Mouse (Mus musculus) v-Abl transformed pro-B cells (cell line): ENCODE measurements around the gene BC048562.

Experiments used
- in situ Hi-C, 2 experiments: fragments of 400-800 bp; cut with MboI; formaldehyde crosslinking; loops; one replicate each; pipeline ENCODE4 v1.15.1; 2025; ENCODE audit not compliant: unreplicated experiment in 2 of 2

The BC048562 gene

DNA sequence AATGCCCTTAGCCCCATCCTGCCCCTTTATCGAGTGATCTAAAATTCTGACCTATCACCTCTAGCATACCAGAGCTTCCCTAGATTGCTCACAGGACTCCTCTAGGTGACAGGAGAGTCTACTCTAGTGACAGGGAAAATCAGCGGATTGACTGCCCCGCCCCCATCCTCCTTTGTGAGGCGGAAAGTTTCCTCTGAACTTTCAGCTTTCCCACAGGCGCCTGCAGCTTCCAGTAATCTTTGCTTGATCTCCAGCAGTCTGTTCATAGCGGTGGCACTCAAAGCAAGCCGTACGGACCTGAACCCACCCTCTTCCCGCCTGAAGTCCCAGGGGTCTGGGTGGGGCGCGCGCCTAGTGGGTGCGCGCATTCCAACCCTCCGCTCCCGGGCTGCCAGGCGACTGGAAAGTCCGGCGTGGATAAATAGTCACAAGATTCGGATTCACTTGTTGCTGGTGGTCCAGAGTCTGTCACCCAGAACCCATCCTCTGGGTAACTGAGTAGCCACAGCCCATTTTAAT, 42.4 kb downstream of the BC048562 start:
- in situ Hi-C loops = no loop called here

DNA sequence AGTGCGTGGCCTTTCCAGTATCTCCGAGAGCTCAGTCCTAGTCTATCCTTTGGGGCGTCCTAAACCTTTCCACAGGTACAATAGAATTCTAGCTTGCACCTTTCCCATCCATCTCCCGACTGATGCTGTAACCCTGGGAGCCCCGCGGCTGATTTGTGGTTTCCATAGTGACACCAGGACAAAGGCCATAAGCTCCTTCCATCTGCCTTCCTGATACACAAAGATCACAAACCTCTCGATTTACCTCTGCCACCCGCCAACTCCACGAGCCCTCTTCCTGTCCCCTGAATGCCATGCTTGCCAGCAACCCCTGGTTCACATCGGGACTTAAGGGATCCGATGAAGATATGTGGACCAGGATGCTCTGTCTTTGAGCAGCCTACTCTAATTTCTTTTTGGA, 43.0 kb downstream of the BC048562 start:
- in situ Hi-C loops = no loop called here

DNA sequence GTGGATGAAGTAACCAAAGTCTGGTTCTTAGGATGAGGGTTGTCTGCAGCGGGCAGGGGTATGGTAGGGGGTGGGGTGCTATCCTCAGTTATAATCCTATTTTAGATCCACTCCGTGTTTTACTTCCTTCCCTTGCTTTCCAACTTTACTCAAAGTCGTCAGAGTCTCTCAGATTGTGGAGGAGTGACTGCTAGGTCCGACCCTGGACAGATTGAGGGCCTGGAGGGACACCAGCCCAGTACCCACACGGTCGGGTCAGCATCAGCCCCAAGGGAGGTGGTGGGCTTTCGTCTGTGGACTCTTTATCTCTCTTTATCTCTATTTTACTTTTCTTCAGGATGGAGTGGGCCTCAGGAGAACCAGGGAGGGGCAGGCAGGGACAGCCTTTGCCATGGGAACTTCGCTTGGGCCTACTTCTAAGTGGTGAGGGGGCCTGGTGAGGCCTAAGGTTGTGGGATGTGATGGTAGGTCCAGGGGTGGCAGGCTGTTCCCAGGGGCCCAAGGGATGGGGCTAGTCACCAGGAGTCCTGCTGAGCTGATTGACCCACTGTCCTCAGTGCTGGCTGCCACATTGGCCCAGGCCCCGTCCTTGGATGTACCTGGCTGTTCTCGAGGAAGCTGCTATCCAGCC, 43.6 kb downstream of the BC048562 start, which contains the start of gene Lamb2:
Lamb2 (plus strand) TSS at position 16 of the 631 bp plus-strand sequence.
- in situ Hi-C loops = no loop called here

DNA sequence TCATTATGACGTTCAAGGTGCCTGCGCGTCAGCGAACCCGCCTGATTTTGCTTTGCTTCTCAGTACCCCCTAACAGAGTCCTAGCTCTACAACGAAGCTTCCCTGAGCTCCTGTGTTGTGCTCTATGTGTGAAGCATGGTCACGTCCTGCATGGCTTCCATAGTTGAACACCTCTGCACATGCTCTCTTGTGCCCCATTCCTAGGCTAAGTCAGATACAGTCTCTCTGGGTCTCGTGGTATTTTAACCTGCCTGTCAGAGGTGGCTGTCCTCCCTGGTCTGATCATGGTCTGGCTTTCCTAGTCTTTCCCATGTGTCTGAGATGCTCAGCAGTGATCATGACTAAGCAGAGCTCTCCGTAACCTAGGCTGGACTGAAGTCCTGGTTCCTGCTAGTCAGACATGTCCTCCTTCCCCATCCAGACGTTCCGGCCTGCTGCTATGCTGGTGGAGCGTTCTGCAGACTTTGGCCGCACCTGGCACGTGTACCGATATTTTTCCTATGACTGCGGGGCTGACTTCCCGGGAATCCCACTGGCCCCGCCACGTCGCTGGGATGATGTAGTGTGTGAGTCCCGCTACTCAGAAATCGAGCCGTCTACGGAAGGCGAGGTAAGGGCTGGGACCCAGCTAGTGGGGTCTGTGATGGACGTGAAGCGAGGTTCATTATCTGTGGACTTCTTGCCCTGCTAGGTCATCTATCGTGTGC, 44.7 kb downstream of the BC048562 start:
- in situ Hi-C loops = no loop called here

DNA sequence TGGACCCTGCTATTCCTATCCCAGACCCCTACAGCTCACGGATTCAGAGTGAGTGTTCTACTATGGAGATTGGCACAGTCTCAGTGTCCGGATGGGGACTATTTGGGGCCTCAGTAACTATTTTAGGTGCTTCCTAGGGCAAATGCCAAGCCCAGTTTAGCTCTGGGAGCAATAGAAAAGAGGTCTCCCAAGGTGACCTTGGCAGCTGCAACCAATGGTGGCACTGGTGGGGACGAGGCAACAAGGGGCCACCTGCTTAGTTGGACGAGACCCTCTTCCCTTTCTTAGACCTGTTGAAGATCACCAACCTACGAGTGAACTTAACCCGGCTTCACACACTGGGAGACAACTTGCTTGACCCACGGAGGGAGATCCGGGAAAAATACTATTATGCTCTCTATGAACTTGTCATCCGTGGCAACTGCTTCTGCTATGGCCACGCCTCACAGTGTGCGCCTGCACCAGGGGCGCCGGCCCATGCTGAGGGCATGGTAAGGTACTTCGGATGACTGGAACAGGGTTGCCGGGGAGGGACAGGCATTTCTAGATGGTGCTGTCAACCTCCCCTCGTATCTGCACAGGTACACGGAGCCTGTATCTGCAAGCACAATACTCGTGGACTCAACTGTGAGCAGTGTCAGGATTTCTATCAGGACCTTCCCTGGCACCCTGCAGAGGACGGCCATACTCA, 45.4 kb downstream of the BC048562 start:
- in situ Hi-C loops = no loop called here

DNA sequence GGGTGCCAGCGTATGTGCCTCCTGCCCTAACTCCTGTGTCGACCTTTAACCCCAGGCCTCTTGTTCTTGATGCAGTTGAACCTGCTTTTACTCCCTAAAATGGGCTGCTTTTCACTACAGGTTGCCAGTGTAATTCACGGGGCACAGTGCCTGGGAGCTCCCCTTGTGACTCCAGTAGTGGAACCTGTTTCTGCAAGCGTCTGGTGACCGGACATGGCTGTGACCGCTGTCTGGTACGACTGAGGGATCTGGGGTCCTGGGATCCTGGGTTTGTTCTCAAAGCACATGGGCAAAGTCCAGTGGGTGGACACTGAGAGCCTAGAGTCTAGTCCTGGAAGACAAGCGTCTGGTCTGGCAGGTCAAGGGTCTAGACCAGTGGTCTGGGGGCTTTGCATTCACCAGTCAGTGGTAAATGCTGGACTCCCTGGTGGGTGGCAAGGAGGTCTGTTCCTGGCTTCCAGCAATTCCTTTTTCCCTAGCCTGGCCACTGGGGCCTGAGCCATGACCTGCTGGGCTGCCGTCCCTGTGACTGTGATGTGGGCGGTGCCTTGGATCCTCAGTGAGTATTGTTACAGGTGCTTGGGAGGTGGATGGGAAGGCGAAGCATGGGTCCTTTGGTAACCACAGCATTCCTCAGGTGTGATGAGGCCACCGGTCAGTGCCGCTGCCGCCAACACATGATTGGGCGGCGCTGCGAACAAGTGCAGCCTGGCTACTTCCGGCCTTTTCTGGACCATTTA, 46.9 kb downstream of the BC048562 start:
- in situ Hi-C loops = no loop called here

DNA sequence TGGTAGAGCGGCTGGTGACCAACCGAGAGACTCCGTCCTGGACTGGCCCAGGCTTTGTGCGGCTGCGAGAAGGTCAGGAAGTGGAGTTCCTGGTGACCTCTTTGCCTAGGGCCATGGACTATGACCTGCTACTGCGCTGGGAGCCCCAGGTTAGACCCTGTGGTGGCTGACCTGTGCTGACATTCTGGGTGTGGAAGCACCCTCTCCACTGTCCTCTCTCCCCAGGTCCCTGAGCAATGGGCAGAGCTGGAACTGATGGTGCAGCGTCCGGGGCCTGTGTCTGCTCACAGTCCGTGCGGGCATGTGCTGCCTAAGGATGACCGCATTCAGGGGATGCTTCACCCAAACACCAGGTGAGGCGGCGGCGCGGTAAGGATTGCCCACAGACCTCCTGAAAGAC, 47.7 kb downstream of the BC048562 start:
- in situ Hi-C loops = no loop called here

DNA sequence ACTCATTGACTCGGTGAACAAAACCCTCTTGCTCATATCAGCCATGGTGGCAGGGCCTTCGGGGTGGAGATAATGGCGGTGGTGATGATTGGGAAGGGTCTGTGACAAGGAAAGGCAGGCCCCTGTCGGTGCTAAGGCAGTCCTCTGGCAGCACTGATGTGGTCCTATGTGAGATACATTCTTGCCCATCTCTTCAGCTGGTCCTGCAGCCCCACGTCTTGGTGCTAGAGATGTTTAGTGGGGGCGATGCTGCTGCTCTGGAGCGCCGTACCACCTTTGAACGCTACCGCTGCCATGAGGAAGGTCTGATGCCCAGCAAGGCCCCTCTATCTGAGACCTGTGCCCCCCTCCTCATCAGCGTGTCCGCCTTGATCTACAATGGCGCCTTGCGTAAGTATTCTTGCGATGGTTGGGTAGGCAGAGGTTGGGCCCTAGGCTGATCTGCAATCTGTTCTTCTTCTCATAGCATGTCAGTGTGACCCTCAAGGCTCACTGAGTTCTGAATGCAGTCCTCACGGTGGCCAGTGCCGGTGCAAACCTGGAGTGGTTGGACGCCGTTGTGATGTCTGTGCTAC, 49.1 kb downstream of the BC048562 start:
- in situ Hi-C loops = no loop called here

DNA sequence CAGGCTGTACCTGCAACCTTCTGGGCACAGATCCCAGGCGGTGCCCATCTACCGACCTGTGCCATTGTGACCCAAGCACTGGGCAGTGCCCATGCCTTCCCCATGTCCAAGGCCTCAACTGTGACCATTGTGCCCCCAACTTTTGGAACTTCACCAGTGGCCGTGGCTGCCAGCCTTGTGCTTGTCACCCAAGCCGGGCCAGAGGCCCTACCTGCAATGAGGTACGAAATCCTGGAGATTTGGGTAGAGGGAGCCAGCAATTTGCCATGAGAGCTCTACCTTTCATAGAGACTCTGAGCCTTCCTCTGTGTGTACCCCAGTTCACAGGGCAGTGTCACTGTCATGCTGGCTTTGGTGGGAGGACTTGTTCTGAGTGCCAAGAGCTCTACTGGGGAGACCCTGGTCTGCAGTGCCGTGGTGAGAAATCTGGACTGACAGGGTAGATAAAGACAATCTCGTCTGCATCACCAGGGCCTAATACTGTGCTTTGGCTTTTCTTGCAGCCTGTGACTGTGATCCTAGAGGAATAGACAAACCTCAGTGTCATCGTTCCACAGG, 50.8 kb downstream of the BC048562 start:
- in situ Hi-C loops = no loop called here

DNA sequence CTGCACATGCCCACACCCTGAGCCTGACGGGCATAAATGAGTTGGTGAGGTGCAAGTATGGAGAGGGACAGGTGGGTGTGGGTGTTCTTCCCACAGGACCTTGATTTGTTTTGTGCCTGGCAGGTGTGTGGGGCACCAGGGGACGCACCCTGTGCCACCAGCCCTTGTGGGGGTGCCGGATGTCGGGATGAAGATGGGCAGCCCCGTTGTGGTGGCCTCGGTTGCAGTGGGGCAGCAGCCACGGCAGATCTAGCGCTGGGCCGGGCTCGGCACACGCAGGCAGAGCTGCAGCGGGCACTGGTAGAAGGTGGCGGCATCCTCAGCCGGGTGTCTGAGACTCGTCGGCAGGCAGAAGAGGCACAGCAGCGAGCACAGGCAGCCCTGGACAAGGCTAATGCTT, 52.1 kb downstream of the BC048562 start:
- in situ Hi-C loops = no loop called here

DNA sequence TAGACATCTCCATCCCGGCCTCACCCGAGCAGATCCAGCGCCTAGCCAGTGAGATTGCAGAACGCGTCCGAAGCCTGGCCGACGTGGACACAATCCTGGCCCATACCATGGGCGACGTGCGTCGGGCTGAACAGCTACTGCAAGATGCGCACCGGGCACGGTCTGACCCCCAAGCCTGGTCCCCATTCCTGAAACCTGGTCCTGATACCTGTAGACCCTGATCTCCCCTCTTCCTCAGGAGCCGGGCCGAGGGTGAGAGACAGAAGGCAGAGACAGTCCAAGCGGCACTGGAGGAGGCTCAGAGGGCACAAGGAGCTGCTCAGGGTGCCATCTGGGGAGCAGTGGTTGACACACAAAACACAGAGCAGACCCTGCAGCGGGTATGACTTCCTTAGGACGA, 52.9 kb downstream of the BC048562 start:
- in situ Hi-C loops = no loop called here

DNA sequence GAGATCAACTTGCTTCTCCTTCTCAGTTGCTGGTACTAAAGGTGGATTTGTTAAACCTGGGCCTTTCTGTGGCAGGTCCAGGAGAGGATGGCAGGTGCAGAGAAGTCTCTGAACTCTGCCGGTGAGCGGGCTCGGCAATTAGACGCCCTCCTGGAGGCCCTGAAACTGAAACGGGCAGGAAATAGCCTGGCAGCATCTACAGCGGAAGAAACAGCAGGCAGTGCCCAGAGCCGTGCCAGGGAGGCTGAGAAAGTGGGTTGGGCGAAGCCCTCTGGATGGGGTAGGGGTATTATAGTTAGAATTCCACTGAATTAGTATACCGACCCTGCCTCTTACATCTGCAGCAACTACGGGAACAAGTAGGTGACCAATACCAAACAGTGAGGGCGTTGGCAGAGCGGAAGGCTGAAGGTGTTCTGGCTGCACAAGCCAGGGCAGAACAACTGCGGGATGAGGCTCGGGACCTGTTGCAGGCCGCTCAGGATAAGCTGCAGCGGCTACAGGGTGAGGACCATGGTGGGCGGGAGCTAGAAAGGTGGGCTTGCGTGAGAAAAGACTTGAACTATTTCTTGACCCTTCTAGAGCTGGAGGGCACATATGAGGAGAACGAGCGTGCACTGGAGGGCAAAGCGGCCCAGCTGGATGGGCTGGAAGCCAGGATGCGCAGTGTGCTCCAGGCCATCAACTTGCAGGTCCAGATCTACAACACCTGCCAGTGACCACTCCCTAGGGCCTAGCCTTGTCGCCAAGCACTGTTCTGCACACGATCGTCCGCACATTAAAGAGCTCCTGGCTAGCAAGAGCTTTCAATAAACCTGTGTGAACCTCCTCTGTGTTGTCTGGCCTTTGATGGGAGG, 53.6 kb downstream of the BC048562 start:
- in situ Hi-C loops = no loop called here

DNA sequence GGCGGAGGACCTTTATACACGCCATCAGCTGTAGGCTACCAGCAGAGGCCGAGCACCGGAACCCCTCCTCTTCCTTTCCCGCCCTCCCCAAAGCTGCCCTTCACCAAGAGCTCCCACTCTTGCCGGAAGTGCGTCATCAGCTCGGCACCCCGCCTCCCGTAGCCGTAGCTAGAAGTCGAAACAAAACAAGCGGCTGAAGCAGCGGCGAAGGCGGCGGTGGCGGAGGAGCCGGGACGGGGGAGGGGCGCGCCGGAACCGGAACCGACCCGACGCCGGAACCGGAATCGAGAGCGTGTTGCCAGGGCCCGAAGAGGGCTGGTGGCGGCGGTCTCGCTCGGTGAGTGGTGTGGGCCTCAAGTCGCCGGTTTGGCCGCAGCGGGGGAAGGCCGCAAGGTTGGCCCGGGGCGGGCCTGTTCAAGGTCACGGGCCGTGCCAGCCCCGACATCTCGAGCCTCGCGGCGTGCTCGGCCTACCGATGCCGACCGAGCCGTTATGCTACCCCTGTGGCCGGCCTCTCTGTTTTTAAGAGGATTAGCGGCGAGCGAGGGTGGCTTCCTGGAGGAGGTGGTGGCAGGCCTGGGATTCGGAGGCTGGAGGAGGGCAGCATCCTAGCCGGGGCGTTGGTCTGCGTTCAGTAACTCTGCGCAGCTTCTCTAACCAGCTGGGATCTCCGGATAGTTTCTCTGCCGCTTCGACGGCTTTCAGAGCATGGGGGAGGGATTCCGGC, 54.4 kb downstream of the BC048562 start, which contains the start of gene Usp19:
Usp19 (plus strand) TSS at position 44 of the 727 bp plus-strand sequence.
- in situ Hi-C loops = no loop called here

DNA sequence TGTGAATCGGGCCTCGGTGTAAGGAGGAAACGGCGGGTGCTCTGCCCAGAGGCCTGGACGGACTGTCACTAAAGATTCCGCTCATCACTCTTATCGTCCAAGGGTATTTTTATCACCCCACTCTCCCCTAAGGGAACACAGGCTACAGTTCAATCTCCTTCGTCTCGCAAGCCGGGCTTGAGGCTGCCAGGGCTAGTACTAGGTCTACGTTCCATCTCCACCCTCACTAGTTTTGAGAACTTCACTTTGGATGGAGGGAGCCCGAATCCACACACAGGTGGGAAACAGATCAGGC, 55.0 kb downstream of the BC048562 start:
- in situ Hi-C loops = no loop called here

DNA sequence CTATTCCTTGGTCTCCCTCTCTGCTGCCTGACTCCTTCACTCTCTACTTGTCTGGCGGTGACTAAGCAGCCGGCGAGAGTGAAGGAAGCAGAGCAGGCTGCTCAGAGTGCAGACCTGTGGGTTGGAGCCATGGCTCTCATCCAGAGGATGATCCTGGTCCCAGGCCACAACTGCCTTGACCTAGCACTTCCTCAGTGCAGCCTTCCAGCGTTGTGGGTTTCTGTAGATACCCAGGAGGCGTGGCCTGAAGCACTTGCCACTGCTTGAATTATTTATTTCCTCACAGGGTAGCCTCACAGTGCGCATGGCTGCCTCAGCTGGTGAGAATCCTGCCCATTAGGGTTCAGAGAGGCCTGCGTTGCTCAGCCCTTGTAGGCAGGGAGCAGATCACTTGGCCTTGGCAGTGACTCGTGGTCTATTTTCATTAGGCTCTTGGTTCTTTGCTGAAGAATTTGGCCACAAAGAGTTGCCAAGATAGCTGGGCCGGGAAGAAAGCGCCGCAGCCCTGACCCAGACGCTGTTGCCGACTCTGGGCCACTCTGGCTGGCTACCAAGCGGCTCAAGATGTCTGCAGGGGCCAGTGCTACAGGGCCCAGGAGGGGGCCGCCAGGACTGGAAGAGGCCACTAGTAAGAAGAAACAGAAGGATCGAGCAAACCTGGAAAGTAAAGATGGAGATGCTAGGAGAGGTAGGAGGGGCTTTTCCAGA, 55.9 kb downstream of the BC048562 start:
- in situ Hi-C loops = no loop called here

DNA sequence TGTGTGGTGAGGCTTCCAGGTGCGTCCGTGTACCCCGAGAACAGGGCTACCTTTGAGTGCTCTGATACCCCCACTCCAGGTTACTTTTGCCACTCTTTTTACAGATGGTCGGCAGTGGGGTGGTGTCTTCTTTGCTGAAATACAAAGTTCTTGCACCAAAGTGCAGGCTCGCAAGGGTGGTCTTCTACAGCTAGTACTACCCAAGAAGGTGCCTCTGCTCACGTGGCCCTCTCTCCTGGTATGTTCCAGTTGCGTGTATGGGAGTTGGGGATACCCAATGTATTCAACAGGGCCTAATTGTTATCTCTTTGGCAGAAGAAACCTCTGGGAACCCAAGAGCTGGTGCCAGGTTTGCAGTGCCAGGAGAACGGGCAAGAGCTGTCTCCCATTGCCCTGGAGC, 57.0 kb downstream of the BC048562 start:
- in situ Hi-C loops = no loop called here

DNA sequence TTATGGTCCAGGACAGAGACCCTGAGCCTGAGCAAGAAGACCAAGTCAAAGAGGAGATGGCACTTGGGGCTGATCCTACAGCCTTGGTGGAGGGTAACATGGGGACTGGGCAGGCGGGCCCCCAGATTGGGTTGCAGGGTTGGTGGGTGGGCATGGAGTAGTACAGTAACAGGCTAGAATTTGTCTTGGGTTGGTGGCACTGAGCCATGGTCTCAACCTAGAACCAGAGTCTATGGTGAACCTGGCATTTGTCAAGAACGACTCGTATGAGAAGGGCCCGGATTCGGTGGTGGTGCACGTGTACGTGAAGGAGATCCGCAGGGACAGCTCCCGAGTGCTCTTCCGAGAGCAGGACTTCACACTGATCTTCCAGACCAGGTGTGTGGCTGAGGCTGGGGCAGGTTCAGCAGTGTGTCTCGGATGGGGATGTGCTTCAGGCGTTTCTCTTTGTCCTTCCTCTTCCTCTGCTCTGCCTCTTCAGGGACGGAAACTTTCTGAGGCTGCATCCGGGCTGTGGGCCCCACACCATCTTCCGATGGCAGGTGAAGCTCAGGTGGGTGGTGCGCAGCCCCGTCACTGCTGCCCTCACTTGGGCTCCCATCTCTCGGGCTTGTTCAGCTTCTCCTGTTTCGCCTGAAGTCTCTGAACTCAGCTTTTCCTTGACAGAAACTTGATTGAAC, 58.0 kb downstream of the BC048562 start:
- in situ Hi-C loops = no loop called here

DNA sequence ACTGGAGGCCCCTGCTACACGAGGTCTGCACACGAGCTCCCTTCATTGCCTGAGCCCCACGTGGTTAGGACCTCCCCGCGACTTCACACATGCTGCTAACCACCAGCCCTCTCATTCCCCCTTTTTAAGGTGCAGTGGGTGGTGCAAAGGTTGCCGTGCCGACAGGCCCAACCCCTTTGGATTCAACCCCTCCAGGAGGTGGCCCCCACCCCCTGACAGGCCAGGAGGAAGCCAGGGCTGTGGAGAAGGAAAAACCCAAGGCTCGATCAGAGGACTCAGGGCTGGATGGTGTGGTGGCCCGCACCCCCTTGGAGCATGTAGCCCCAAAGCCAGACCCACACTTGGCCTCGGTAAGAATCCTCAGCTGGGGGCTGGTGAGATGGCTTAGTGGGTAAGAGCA, 58.6 kb downstream of the BC048562 start:
- in situ Hi-C loops = no loop called here
